Mouse (Mus musculus) forebrain, embryonic 13.5 days (tissue): ENCODE measurements around the gene Hectd3. TPM values are rescaled to one million over a fixed set of nuclear protein-coding genes. Genes with fewer than 3 reads are reported as not detected.

Source experiments
- polyA plus RNA-seq: library from polyadenylated mRNA; unstranded; fragments of >200 nt; fragmentation: Nextera tagmentation; extraction: Ambion mirVana; gene quantifications from 2 replicates; pipeline ENCODE4 v1.2.1, GENCODE M21; 2015

Hectd3 gene
- polyA plus RNA-seq, 1 experiment from 2014 or later, result 17.9 TPM

Other genes with a start within 250 kb of the Hectd3 start
- 31.7 and 32.6 TPM in 2 replicates for gene Toe1, start 187.7 kb upstream of the Hectd3 start, polyA plus RNA-seq
- 14.8 and 16.6 TPM in 2 replicates for gene Mutyh, start 187.6 kb upstream of the Hectd3 start, polyA plus RNA-seq
- gene Hpdl, start 173.6 kb upstream of the Hectd3 start, polyA plus RNA-seq, result 0.85 and 0.94 TPM in 2 replicates
- 12.8 TPM in 2 replicates for gene Zswim5, start 117.9 kb upstream of the Hectd3 start, polyA plus RNA-seq
- gene Urod, start 904 bp upstream of the Hectd3 start, polyA plus RNA-seq, result 81.6 and 88.2 TPM in 2 replicates
- gene Eif2b3, start 24.1 kb downstream of the Hectd3 start, polyA plus RNA-seq, result 42.5 and 45.7 TPM in 2 replicates
- 4.0 and 5.8 TPM in 2 replicates for gene Ptch2, start 100.8 kb downstream of the Hectd3 start, polyA plus RNA-seq
- 3.1 and 3.9 TPM in 2 replicates for gene Btbd19, start 130.4 kb downstream of the Hectd3 start, polyA plus RNA-seq
- gene Tctex1d4, start 131.5 kb downstream of the Hectd3 start, polyA plus RNA-seq, result 0.40 TPM in 1 of 2 replicates, not detected in the other
- gene Plk3, start 138.6 kb downstream of the Hectd3 start, polyA plus RNA-seq, result 11.4 and 12.0 TPM in 2 replicates
- gene Rps8, start 160.9 kb downstream of the Hectd3 start, polyA plus RNA-seq, result 667 and 710 TPM in 2 replicates
- gene Kif2c, start 187.3 kb downstream of the Hectd3 start, polyA plus RNA-seq, result 68.4 and 74.1 TPM in 2 replicates